Mouse (Mus musculus): ENCODE data around the gene Maml3. TPM values are rescaled to one million over a fixed set of nuclear protein-coding genes. Genes with fewer than 3 reads are reported as not detected.

The Maml3 gene
- total RNA-seq, 2 experiments from 2014 or later = 3.3 to 3.5 TPM

DNA sequence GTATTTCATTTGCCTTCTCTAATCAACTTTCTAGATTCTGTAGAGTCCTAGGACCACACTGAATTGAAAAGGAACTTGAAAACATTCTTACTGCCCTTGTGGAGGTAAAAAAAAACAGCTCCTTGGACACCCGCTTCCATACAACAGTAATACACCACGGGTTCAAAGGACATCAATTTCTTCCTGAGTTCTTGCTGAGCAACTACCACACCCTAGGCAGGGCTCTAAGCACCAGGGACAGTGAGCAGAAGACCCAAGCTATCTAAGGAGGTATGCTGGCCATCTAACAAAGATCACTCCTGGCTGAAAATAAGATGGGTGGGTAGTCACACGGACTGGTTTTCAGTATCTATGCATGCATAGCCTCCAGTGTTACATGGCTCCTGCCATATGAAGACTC lies 88.7 kb downstream of the Maml3 start:
- intact Hi-C loops (cut with DNase I; ENCODE audit: low total_unique reads) = no loop called here
- no peak for DNase-seq

DNA sequence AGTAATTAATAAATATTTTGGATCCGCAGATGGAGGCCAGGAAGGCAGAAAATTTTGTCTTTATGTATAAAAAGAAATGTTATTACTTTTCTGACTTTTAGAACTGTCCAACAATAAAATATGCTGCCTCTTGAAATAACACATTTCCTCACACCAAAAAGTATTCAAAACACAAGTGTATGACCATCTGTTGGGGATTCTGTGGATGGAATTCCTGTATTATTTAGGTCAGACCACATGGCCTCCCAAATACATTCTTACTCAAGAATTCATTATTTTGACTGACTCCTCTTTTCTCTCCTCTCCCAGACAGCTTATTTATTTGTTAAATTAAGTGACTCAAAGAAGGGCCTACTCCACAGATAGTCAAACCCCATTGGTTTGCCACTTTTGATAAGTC lies 89.3 kb downstream of the Maml3 start:
- DNase-seq = no peak
- intact Hi-C loops (cut with DNase I; ENCODE audit: low total_unique reads) = no loop called here

DNA sequence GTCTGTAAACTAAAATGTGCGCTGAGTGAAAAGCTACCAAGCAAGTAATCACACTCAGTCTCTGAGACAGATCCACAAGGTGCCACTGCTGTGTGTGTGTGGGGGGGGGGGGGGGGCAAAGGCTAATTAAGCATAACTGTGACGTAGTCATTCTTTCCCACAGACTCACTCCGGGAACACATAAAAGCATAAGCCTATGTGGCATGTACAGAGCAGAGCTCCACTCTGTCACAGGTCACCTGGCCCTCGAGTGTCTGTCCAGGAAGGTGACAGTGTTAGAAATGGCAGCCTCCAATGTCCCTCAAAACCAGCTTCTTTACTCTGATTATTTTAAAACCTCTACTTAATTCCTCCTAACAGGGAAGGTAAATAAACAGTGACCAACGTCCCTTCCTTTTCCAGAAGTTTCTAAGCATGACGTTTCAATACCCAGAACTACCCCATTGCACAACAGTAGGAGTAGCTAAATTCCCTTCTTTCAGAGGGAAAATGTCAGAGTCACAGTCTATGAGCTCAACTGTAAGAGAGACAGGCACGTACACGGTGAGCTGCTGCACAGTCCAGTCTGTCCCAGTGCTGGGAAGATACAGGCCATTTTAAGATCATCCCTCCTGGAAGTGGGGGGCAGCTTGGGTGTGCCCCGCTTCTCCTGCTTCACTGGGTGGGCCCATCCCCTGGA lies 93.7 kb downstream of the Maml3 start:
- no peak for DNase-seq
- intact Hi-C loops (cut with DNase I; ENCODE audit: low total_unique reads) = no loop called here

DNA sequence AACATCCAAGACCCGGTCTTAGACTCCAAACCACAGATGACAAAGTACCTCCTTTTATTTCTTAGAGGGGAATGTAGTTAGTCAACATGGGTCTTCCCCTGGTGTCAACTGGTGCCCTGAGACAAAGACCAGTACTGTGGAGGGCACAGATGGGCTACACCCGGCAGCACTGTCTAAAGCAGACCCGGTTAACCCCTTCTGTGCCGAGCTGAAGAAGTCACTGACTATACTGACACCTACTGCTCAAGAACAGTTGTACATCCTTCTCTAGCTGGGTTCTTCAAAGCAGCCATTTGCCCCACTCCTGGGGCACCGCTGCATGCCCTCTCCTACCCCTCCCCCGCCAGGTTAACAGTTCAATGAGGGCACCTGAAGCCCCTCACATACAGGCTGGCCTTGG lies 95.6 kb downstream of the Maml3 start:
- intact Hi-C loops (cut with DNase I; ENCODE audit: low total_unique reads) = no loop called here
- no peak for DNase-seq

DNA sequence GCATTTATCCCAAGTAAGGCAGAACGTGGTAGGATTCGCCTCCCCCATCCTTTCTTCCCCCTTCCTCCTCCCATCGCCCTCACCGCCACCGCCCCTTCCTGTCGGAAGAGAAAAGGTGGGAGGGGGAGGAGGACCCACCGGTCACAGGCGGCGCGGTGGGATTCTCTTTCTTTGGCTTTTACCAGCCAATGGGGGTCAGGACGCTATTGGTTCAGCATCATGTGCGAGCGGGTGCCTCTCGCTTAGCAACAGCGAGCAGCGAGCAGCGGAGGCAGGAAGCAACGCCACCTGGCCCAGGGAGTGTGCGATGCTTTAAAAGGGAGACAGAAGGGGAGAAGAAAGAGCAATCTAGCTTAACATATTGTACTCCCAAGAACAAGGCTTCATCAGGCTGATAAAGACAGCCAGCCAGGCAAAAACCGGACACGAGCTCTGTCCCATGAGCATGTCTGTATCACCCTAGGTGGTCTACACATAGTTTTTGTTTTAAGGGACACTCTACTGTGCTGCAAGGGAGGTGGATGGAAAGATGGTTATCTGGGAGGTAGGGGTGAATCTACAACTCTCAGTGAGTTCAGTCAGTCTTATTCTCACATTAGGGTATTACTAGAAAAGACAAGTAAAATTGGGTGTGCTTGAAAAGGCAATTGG lies 97.1 kb downstream of the Maml3 start:
- intact Hi-C loops (cut with DNase I; ENCODE audit: low total_unique reads) = no loop called here
- DNase-seq = peak; percentile 35

DNA sequence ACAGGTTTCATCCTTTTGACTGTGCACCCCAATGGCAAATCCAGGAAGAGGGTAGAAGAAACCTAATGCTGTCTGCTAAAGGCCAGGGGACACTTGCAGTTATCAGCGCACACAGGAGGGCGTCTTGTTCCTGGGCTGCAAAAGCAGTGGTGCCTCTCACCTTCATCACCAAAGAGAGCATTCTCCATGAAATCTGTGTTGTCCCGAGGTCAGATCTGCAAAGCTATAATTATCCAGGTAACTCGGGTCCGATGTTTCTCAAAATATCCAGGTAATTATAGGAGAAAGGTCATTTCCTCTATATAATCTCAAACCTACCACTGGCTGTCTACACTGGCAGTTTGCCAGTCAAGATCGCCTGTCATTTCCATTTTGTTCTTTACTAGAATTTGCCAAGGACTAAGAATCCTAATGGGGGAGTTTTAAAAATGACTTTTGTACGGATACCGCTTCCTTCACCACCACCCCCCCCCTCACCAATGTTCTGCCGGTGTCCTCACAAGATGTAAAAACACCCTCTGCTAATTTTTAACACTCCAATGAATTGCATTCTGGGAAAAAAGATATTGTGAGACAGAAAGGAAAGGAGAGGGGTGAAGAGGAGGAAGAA lies 98.0 kb downstream of the Maml3 start:
- intact Hi-C loops (cut with DNase I; ENCODE audit: low total_unique reads) = no loop called here
- DNase-seq = no peak

DNA sequence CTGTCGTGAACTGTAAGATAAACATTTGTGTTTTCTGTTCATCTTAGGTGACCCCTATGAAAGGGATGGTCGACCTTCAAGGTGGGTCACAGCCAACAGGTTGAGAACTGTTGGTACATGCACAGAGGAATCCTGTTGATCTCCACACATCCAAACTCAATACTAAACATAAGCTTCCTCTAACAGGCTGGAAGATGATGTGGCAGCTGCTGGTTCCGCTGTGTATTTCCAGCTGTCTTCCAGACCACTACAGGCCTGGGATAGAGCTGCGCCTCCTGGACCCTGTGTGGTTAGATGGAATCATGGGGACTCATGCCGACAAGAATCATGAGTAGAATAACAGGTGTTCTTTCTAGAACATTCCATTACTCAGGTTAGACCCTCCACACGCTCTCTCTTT lies 101.2 kb downstream of the Maml3 start:
- intact Hi-C loops (cut with DNase I; ENCODE audit: low total_unique reads) = no loop called here
- DNase-seq = no peak

DNA sequence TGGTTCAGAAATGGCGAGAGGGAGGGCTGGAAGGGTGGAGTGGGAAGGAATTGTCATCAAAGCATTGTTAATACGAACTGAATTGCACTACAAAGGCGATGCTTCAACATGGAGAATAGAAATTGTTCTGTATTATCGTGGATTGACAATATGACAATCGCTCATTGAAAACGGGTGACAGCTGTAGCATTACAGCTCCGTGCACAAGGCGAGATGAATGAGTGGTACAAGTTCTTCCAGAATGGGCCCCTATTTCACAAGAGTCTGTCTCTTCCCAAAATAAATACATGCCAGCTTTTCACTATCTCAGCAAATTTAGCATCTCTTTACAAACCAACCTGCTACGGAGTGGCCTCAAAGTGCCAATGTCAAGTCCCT lies 103.4 kb downstream of the Maml3 start:
- intact Hi-C loops (cut with DNase I; ENCODE audit: low total_unique reads) = no loop called here
- DNase-seq = no peak

DNA sequence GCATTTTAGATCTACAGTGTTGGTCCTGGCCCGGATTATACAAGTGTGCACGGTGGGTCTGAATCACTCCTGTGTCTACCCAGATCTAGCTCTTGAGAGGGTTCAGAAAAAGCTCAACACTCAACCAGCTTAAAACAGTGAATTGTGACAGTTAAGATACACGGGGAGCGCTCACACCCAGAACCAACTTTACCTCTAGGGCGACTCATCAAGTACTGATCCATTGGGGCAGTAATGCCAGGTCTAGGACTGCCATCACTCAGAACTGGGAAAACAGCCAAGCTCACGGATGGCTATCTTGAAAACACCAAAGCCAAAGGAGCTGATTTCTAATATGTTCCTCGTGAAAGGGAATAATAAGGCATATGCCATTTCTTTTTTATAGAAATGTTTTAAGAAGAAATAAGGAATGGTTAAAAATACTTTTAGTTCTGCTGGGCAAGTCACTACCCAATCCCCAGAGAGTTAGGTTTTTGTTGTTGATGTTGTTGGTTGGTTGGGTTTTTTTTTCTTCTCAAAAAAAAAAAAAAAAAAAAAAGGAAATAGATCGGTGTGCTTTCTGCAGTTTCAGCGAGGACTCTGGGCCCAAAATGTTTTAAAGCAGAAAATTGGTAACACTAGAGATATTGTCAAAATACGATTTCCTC lies 103.9 kb downstream of the Maml3 start:
- intact Hi-C loops (cut with DNase I; ENCODE audit: low total_unique reads) = no loop called here
- no peak for DNase-seq

DNA sequence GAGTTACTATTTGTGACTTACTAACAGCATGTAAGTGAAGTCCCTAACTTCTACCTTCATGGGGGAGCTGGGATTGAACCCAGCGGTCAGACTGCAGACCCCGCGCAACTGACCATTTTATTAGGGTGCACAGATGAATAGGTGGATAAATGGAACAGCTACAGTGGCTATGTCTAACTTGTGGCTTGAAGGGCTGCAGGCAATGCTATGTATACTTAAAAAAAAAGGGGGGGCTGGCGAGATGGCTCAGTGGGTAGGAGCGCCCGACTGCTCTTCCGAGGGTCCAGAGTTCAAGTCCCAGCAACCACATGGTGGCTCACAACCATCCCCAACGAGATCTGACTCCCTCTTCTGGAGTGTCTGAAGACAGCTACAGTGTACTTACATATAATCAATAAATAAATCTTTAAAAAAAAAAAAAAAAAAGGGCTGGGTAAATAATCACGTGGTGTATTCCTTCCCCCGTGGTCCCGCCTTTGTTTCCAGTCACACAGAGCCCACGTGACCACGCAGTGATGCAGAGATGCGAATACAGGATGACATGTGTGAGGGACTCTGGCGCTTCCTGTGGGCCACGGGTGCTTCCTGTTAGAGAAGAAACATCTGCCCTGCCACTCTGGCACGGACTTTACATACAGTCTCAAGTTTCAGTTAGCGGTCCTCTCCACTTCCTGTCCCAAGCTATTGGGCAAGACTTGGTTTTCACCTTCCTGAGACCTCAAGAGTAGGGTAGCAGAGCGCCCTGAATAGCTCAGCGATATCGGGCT lies 105.0 kb downstream of the Maml3 start:
- intact Hi-C loops (cut with DNase I; ENCODE audit: low total_unique reads) = no loop called here
- DNase-seq = peak; percentile 26

DNA sequence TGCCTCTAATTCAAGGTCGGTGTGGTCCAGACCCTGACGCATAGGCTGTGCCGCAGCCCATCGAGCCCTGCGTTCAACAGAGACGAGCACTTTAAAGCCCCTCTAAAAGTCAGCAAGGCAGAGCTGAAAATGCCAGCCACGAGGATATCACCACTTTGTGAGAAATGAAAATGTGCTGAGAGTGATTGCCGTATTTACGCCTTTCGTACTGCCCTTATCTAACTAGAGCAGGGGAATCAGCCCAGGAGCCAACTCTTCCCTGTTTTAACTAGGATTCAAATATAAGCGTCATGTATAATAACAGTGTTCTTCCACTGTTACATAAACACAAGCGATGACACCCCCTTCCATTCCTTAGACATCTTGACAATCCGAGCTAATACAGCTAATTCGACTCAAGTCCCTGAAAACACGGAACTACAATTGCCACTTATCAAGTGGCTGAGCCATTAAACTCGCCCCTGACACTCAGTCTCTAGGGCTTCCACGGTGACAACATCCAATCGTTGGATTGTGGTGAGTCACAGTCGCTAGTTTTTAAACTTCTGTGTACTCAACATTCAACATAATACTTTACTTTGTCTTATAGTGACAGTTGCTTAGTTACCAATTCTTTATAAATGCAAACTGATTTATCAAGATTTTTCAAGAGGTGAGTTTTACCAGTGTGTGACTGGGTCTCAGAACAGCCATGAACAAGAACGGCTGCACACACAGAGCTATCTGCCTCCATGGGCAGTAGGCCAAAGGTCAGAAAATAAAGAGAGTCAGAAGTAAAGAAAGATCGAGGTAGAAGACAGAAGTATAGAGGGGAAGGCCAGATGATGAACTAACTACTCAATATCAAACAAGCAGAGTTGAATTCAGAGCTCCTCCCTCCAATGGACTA lies 106.1 kb downstream of the Maml3 start:
- no peak for DNase-seq
- intact Hi-C loops (cut with DNase I; ENCODE audit: low total_unique reads) = no loop called here

DNA sequence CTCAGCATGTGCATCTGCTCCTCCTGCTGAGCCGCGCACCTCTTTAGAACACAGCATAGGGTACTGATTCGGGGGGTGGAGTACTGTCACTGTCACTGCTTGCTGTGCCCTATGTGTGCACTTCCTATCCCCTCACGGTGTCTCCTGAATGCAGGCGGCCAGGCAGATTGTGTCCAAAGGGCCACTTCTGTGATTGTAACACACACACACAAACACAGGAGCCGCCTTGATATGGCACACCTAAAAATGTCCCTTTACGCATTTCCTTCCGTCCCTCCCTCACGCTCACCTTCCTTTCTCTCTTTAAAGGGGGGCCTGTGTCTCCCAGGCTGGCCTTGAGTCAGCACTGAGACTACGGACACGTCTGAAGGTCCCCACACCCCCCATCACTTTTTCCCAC lies 107.3 kb downstream of the Maml3 start:
- no peak for DNase-seq

DNA sequence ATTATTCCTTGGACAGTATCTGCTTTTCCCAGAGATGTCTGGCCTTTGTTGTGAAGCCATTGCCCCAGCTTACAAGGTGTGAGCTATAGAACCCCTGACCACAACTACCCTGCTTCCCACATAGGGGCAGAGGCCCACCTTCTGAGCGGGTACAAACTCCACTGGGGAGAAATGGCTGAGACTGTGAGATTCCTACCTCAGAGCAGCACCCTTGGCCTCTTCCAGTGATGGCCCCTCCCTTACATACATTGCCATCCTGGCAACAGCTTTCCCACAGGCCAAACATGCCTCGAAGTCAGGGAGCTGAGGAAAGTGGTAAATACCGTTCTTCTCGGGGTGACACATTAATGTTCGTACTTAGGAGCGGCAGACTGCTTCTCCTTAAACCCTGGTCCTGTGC lies 118.4 kb downstream of the Maml3 start:
- intact Hi-C loops (cut with DNase I; ENCODE audit: low total_unique reads) = no loop called here
- DNase-seq = no peak

More for the DNA sequence above, 107.3 kb downstream of the Maml3 start:
- intact Hi-C loops (cut with DNase I; ENCODE audit: low total_unique reads) = no loop called here

DNA sequence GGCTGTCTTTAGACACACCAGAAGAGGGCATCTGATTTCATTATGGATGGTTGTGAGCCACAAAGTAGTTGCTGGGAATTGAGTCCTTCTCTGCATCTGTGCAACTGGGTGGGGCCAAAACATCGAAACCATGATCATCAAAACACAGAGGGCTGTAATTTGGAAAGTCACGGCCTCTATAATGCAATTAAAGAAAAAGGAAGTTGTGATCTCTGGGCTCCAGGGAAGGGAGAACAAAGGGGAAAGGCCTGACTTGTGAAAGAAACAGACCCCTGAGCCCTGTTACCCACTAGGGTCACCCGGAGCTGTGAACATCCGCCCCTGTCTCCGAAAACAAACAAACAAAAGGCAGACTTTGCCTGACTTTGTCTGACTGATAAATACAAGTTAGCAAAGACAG lies 123.4 kb downstream of the Maml3 start:
- DNase-seq = no peak
- intact Hi-C loops (cut with DNase I; ENCODE audit: low total_unique reads) = no loop called here

DNA sequence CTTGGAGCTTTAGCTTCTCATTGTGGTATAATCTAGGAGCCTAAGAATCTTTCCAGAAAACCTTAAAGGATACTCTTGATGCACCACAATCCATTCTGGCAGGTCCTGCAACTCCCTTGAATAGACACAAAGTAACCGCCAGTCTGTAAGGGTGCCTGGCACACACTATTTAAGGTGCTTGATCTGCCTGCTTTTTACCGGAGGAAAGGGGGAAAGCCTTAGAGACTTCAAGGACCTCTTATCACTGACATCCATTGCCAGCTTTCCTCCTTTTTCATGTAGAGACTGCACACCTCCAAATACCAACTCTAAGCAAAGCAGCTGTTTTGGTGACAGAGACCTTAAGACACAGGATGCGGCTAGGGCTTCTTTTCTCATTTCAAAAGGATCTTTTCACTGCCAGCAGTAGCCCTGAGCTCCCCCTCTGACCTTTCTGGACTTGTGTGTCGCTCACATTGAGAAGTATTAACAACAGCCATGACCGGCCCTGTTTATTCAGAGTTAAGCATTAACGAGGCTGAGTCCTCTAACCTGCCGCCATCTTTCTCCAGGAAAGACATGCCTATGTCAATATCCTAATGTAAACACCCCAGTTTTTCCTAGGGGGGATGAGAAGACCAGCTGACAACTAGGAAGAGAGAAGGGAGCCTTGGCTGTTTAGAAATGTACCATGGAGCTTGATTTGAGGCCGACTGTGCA lies 127.1 kb downstream of the Maml3 start:
- DNase-seq = no peak
- intact Hi-C loops (cut with DNase I; ENCODE audit: low total_unique reads) = no loop called here

DNA sequence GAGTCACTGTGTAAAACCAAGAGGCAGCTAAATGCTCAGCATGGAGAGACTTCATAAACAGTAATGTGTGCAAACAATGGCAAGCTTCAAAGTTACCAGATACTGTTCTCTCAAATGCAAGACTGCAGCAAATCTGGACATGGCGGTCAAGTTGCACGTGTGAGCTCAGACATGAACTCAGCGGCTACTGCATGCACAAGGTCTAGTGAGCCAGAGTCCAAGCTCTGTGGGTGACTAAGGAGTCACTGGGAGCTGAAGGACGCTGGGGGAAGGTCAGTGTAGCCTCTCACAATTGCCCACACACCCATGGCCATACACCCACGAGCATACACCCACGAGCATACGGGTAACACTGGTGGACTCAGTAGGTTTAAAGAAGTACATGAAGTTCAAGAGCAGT lies 130.3 kb downstream of the Maml3 start:
- no peak for DNase-seq
- intact Hi-C loops (cut with DNase I; ENCODE audit: low total_unique reads) = no loop called here

DNA sequence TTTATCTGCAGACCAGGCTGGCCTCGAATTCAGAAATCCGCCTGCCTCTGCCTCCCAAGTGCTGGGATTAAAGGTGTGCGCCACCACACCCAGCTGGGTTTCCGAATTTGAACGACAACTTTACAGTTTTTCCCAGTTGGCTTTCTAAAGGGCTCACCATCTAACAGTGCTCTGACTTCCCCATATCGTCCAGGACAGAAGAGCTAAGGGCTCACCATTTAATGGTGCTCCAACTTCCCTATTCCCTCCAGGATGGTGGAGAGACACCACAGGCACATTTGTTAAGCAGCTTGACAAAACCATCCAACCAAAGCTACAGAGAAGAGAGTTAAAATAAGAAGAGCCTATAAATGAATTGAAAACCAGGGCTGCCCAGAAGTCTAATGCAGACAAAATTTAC lies 130.7 kb downstream of the Maml3 start:
- DNase-seq = no peak
- intact Hi-C loops (cut with DNase I; ENCODE audit: low total_unique reads) = no loop called here

DNA sequence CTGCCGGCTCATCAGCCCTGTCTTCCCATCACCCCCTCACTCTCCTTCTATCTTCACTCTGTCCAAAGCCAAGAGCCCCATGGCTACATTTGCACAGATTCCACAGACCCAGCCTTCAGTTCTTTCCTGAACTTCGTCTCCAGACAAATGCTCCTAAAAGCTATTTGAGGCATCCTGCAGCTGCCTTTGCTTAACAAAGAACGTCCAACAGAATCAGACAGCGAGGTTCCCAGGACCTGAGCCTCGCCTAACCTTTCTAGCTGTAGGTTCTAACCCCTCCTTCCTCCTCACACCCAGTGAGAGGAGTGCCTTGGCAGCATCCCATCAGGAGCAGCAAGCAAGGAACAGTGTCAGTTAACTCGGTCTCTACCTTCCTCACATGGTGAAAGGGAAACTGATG lies 132.3 kb downstream of the Maml3 start:
- intact Hi-C loops (cut with DNase I; ENCODE audit: low total_unique reads) = no loop called here
- no peak for DNase-seq

DNA sequence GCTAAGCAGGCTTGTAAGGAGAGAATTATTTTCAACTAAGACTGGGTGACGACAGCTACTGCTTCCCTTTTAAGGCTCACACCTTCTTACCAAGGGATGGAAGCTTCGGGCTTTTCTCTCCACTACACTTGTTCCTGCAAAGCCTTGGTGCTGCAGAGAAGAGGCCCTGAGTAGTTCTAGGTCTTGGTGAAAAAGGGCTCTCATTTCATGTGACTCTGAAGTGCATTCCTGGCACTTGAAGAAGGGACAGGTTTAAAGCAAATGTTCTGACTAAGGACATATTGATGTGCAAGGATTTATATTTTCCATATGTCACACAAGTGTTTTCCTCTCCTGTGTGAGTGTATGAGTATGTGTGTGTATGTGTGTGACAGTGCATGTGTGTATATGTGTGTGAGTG lies 134.4 kb downstream of the Maml3 start:
- intact Hi-C loops (cut with DNase I; ENCODE audit: low total_unique reads) = no loop called here
- DNase-seq = no peak

Data from gastrocnemius, postnatal 14 days (tissue).